Mouse (Mus musculus) urinary bladder, postnatal 14 days (tissue): ENCODE measurements around the gene Gm17521.
"Not testable (repeated sequence)": the region's sequence is repeated elsewhere in the genome, so short reads cannot be mapped to it uniquely, and the experiment has no call there.

ENCODE experiments used
- DNase-seq: peaks from one replicate; pipeline ENCODE4 v3.0.0; 2021; ENCODE audit warnings: low spot score

Gm17521 gene

GRCm38 (mm10) chrX:123029569-123029968 lies at the start of gene Gm17521:
Gene Gm17521 (minus strand): TSS chrX:123029669.
- not testable (repeated sequence) for DNase-seq

DNA sequence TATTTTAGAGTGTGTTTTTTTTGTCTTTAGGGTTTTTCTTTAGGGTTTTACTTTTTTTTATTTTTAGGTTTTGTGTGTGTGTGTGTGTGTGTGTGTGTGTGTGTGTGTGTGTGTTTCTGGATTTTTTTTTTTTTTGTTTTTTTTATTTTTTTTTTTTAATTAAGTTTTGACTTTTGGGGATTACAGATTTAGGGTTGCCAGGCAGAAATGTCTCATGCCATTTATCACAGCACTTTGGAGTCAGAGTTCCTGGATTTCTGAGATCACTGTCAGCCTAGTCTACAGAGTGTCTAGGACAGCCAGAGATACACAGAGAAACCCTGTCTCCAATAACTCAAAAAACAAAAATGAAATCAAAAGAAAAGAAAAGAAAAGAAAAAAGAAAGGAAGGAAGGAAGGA lies 14.5 kb upstream of the Gm17521 start:
- DNase-seq: no peak

DNA sequence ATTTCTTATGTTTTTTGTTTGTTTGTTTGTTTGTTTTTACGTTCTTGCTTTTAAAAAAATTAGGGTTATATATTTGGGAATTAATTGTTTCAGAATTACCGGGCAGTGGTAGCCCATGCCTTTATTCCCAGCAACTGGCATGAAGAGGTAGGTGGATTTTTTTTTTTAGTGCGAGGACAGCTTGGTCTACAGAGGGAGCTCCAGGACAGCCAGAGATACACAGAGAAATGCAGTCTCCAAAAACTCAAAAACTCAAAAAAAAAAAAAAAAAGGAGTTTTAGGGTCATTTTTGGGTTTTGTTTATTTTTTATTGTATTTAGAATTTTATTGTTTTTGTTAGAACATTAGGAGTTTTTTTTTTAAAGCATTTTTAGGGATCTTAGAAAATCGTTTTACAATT lies 14.0 kb upstream of the Gm17521 start:
- no peak for DNase-seq
